Mouse (Mus musculus) retina, postnatal 7 days (tissue): ENCODE measurements around the gene Pwp2.
"Not testable (repeated sequence)": the region's sequence is repeated elsewhere in the genome, so short reads cannot be mapped to it uniquely, and the experiment has no call there.

Experiments
- DNase-seq: peaks from one replicate; pipeline ENCODE4 v3.0.0-alpha.2; 2012; ENCODE audit warnings: low read depth, low spot score

The Pwp2 gene

GRCm38 (mm10) chr10:78140843-78141242, 44.1 kb downstream of the Pwp2 start:
- no peak for DNase-seq

GRCm38 (mm10) chr10:78140251-78140600, 44.7 kb downstream of the Pwp2 start:
- no peak for DNase-seq

DNA sequence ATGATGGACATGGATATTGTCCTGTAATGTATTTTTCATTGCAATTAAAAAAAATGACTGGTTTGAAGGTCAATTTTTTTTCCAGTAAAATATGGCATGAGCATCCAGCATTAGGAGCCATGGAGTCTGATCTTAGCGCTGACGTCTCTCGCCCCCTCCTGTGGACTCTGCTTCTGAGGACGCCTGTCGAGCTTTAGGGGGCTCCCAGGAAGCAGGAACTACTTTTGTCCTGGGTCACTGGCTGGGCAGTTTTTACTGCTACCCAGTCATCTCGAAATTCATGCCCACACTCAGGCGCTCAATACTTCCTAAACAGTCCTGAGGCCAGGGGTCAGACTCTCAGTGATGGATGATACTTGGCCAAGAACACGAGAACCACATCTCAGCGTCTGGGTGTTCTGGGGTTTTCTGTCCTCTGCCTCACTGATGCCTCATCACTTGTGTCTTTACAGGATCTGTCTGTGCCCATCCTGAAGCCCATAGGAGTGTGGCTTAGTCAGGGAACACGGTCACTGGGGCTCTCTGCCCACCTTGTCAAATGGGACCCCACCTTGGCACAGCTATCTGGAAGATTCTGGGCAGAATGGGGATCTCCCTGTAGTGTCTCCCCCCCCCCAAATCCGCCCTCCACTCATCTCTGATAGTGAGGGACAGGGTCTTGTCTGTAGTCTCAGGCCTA, 45.2 kb downstream of the Pwp2 start:
- DNase-seq: no peak

DNA sequence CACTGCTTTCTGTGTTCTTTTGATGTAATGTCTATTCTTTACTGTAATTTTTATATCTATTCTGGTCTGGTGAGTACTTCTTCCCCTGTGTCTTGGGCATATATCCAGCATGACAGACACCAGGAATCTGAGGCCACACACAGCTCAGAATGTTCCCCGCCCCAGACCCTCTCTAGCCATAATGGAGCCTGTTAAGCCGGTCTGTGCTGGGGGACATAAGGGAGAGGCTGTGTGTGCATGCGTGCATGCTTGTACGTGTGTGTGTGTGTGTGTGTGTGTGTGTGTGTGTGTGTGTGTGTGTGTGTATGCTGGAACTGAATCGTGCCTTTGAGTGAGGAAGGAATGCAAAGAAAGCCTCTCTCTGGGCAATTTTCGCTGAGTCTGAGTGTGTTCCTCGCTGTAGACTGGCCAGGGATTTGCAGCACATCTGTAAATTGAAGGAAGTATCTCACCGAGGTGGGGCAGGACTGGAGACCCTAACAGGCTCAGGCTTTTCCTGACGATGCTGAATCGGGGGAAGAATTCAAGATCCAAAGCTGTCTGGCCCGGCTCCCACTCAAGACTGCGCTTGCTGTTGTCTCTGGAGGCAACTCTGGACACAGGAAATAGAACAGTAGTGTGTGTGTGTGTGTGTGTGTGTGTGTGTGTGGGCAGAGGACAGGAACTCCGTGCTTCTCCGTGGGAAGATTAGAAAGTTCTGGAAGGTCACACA, 46.0 kb downstream of the Pwp2 start:
- no peak for DNase-seq

- no peak for DNase-seq
Observed at GRCm38 (mm10) chr10:78137191-78137590, 47.8 kb downstream of the Pwp2 start.

- no peak for DNase-seq
Observed at GRCm38 (mm10) chr10:78135947-78136346, 49.0 kb downstream of the Pwp2 start.

DNA sequence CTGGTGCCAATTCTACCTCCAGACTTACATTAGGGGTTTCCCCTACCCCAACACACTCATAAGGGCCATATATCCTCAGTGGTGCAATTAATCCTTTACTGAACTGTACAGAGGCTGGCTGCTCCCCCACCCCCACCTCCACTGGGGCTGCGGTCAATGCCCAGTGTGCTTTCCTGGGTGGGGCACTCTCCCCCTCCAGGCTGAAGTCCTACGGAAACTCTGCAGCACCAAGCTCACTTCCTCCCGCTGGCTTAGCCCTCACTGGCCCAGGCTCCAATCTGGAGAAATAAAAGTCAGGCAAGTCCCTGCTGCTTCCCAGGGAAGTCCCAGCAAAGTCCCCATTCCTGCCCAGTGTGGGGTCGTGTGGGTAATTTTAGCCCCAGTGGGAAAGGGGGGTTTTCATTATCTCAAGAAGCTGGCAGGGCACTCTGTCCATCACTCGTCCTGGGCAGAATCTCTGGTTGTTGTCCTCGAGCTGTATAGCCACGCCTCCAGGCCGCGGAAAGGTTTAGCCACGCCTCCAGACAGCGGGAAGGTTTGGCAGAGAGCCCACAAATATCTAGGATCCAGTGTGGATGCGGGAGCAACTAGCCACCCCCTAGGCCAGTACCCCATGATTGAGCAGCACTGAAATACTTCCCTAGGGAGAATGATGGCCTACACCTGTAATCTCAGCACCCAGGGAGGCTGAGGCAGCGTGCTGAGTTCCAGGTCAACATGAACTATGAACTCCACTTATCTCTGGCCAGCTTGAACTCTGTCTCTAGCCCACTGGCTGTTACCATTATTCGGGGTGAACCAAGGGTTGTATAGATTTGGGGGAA, 49.8 kb downstream of the Pwp2 start:
- DNase-seq: no peak

- DNase-seq: no peak
Observed at GRCm38 (mm10) chr10:78134400-78134799, 50.5 kb downstream of the Pwp2 start.

DNA sequence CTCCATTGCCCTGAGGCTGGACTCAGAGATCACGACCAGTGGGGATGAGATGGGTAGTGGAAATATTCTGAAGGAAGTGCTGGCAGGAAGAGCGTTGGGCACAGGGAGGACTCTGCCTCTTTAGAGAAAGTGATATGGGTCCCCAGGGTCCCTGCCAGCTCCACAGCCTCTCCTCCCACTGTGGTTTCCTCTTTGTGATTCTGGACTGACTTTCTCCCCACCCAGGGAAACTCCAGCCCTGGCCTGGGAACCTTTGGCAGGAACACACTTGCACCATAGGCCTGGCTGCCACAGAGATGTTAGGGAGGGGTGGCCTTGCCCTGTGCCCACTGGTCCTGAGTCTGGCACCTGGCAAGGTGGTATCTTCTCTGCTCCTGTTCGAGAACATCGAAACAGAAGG, 55.0 kb downstream of the Pwp2 start:
- no peak for DNase-seq

DNA sequence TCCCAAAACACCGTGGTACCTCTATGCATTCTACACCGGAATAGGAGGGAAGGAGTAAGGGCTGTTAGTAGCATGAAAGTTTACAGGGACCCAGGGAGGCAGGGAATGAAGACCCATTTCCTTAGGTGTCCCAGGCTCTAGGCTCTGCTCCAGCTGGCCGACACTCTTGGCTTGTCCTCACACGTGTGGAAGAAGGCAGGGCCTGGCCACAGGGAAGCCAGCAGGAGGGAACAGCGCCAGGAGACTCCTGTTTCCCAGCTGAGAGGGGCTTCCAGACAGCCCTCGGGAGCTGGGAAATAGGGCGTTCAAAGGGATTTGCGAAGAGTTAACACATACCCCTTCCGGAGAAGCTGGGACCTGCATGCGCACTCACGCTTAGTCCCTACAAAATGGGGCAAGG, 55.5 kb downstream of the Pwp2 start:
- DNase-seq: no peak

GRCm38 (mm10) chr10:78128647-78129046, 56.3 kb downstream of the Pwp2 start:
- DNase-seq: no peak

GRCm38 (mm10) chr10:78127931-78128330, 57.0 kb downstream of the Pwp2 start:
- DNase-seq: no peak

- no peak for DNase-seq
Observed at GRCm38 (mm10) chr10:78127046-78127870, 57.7 kb downstream of the Pwp2 start.

DNA sequence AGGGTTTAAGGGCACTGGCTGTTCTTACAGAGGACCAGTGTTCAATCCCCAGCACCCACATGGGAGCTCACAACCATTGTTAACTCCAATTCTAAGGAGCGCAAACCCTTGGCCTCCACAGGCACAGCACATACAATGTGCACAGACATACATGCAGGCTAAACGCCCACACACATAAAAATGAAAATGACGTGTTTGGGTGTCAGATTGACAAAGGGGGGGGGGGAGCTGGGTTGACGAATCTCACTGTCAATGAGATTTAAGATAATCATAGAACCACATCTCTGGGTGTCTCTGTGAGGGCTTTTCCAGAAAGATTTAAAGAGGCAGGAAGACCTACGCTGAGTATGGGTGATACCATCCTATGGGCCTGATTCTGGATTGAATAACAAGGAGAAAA, 58.6 kb downstream of the Pwp2 start:
- DNase-seq: no peak

- not testable (repeated sequence) for DNase-seq
Observed at GRCm38 (mm10) chr10:78125061-78125460, 59.9 kb downstream of the Pwp2 start.

- DNase-seq: not testable (repeated sequence)
Observed at GRCm38 (mm10) chr10:78124137-78124536, 60.8 kb downstream of the Pwp2 start.
